Mouse (Mus musculus) stomach, postnatal 0 days (tissue): ENCODE data around the gene Slc16a10. TPM values are rescaled to one million over a fixed set of nuclear protein-coding genes. Genes with fewer than 3 reads are reported as not detected.

ENCODE experiments used
- ATAC-seq: fragments of 200-750 bp; cut with Nextera tagmentation; 2 replicates; pipeline ENCODE4 v1.8.0; 2017; ENCODE audit not compliant: low FRiP score, low TSS enrichment
- DNase-seq: peaks from one replicate; pipeline ENCODE4 v3.0.0-alpha.2; 2016; ENCODE audit warnings: low spot score
- H3K27ac ChIP-seq: fragments of 300-500 bp; sonication (generic); replicated peaks from 2 replicates; pipeline ENCODE4 v1.5.1; 2014; ENCODE audit warnings: mild to moderate bottlenecking, control low read depth
- H3K27me3 ChIP-seq: fragments of 300-500 bp; sonication (generic); 2 replicates; pipeline ENCODE4 v1.6.1; 2014; ENCODE audit warnings: low read length; ENCODE audit not compliant: control insufficient read depth, insufficient read depth
- H3K36me3 ChIP-seq: fragments of 300-500 bp; sonication (generic); 2 replicates; pipeline ENCODE4 v1.6.1; 2014; ENCODE audit warnings: low read length, mixed read lengths; ENCODE audit not compliant: control insufficient read depth, insufficient read depth
- H3K4me1 ChIP-seq: fragments of 300-500 bp; sonication (generic); replicated peaks from 2 replicates; pipeline ENCODE4 v1.6.1; 2014; ENCODE audit warnings: antibody characterized with exemption; ENCODE audit not compliant: control insufficient read depth, insufficient read depth
- H3K4me2 ChIP-seq: fragments of 300-500 bp; sonication (generic); replicated peaks from 2 replicates; pipeline ENCODE4 v1.6.1; 2014; ENCODE audit warnings: low read depth, mild to moderate bottlenecking, control low read depth, moderate library complexity
- H3K4me3 ChIP-seq: fragments of 300-500 bp; sonication (generic); 2 replicates; pipeline ENCODE4 v1.5.1; 2014; ENCODE audit warnings: low read depth, low read length, control low read depth
- H3K9ac ChIP-seq: fragments of 300-500 bp; sonication (generic); 2 replicates; pipeline ENCODE4 v1.6.1; 2014; ENCODE audit warnings: mild to moderate bottlenecking, low read length, control low read depth, mixed read lengths
- H3K9me3 ChIP-seq: fragments of 300-500 bp; sonication (generic); 2 replicates; pipeline ENCODE4 v1.6.1; 2016; ENCODE audit warnings: low read length; ENCODE audit not compliant: control insufficient read depth
- CTCF ChIP-seq: IDR thresholded peaks from 2 replicates; pipeline ENCODE4 v1.5.1; 2016; ENCODE audit warnings: antibody characterized with exemption, low read depth, mild to moderate bottlenecking, moderate library complexity
- EP300 ChIP-seq: optimal IDR thresholded peaks from 2 replicates; pipeline ENCODE3; 2016; ENCODE audit warnings: antibody characterized with exemption
- WGBS: fragments of 180-500 bp; shearing (Covaris S2); extraction: QIAGEN DNeasy Blood & Tissue Kit; methylation state at CpG from one replicate; pipeline ENCODE4 v1.1.7; 2014; 5-methylcytosine and 5-hydroxymethylcytosine counted together
- polyA plus RNA-seq: library from polyadenylated mRNA; unstranded; fragments of >200 nt; fragmentation: Nextera tagmentation; extraction: Ambion mirVana; gene quantifications from 2 replicates; pipeline ENCODE4 v1.2.1, GENCODE M21; 2015

The Slc16a10 gene
- polyA plus RNA-seq, 1 experiment from 2014 or later, result 2.6 TPM

DNA sequence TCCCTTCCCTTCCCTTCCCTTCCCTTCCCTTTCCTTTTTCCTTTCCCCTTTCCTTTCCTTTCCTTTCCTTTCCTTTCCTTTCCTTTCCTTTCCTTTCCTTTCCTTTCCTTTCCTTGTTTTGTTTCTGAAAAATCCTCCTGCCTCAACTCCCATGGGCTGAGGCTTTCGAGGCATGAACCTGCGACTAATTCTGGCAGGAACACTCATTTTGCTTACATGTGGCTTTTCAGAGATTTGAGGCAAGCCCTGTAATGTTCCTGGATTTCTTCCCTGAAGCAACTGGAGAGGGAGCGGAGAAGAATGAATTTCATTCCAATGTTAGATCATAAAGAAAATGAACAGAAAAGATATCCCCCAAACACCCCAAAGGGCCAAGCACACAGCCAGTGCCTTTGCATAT is 39.9 kb downstream of the Slc16a10 start:
- H3K9ac ChIP-seq, result no peak overlapping the region
- H3K27me3 ChIP-seq, result no peaks in the 10 kb centered on the region
- H3K4me3 ChIP-seq, result no peak overlapping the region
- H3K36me3 ChIP-seq, result no peaks in the 10 kb centered on the region
- no peaks in the 10 kb centered on the region for H3K9me3 ChIP-seq
- H3K4me1 ChIP-seq, result no peaks in the 10 kb centered on the region
- no peak overlapping the region for H3K27ac ChIP-seq
- H3K4me2 ChIP-seq, result no peak overlapping the region
- TF ChIP-seq EP300 (no peak), CTCF (no peak)
- 45% methylated on average over 3 of the region's 3 CpGs for WGBS
- DNase-seq (no peak), ATAC-seq (no peak)

DNA sequence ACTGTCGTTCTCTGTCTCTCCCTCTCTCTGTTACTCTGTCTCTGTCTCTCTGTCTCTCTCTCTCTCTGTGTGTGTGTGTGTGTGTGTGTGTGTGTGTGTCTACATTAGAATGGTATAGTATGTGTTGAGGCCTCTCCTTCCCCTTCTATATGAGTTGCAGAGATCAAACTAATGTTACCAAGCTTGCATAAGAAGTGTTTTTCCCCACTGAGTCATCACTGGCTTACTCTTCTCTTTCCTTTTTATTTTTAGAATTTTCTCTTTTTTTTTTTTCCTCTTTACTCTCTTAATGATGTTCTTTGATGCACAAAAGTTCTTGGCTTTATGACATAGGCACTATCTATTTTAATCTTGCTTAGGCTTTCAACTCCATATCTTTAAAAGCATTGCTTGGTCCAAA is 43.6 kb downstream of the Slc16a10 start:
- TF ChIP-seq EP300 (no peak), CTCF (no peak)
- Histone ChIP-seq H3K27ac (no peak overlapping the region), H3K36me3 (no peaks in the 10 kb centered on the region), H3K9ac (no peak overlapping the region), H3K27me3 (no peaks in the 10 kb centered on the region), H3K4me1 (no peaks in the 10 kb centered on the region), H3K4me2 (no peak overlapping the region), H3K9me3 (no peaks in the 10 kb centered on the region), H3K4me3 (no peak overlapping the region)
- ATAC-seq (no peak), DNase-seq (no peak)
- WGBS, result 85% methylated on average over 1 of the region's 1 CpGs

DNA sequence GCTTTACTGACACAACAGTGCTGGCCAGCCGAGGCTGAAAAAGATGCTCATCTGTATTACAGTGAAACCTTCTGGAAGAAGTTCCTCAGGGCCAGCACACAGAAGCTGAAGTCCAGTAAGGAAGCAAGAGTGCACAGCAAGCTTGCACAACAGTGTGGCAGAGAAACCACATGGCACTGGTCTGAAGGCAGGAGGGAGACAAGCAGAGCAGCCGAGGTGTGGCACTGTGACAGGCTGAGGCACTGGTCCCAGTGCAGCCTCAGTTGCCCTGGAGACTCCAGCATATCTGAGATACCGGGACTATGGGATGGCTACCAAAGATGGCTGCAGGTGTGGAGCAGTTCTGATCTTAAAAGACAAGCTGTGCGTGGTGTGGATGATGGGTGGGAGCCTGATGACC is 44.5 kb downstream of the Slc16a10 start:
- ATAC-seq, result no peak
- TF ChIP-seq CTCF (no peak), EP300 (no peak)

DNA sequence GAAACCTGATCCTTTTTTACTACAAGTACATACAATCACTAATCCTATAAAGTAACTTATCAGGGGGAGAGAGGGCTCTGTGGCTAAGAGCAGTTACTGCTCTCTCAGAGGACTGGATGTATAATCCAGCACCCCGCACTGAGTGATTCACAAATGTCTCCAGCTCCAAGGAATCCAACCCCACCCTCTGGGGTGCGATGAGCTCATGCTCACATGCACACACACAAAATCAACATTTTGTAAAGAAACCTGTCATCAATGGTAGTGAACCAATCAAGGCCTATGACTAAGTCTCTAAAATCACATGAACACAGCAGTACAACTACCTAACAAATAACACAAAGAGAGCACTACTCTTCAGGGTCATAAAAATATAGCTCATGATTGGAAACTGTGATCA is 47.3 kb downstream of the Slc16a10 start:
- H3K27ac ChIP-seq, result no peak overlapping the region
- TF ChIP-seq EP300 (no peak), CTCF (no peak)

More for the DNA sequence above, 44.5 kb downstream of the Slc16a10 start:
- Histone ChIP-seq H3K4me2 (no peak overlapping the region), H3K27ac (no peak overlapping the region), H3K9me3 (no peaks in the 10 kb centered on the region), H3K9ac (no peak overlapping the region), H3K4me3 (no peak overlapping the region), H3K4me1 (no peaks in the 10 kb centered on the region), H3K27me3 (no peaks in the 10 kb centered on the region), H3K36me3 (no peaks in the 10 kb centered on the region)
- 67% methylated on average over 4 of the region's 4 CpGs for WGBS
- DNase-seq, result no peak

DNA sequence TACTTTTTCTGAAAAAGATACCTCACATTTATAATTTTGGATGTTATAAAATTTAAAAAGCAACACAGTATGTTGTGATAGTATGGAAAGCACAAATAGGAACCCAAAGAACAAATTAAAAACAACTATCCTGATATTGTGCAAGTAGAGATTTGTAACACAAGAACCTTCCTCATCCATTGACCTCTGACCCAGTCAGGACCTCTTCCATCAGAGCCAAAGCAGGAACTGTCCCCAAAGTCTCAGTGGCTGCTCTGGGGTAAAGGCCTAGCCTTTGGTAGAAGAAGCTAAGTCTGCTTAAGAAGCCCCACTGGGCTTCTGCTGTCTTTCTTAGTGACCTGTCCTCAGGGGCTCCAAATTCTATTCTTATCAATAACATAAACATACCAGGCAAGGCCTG is 48.5 kb downstream of the Slc16a10 start:
- no peak overlapping the region for H3K4me2 ChIP-seq
- H3K9me3 ChIP-seq, result no peaks in the 10 kb centered on the region
- TF ChIP-seq EP300, result no peak
- no peak for TF ChIP-seq CTCF
- H3K27me3 ChIP-seq, result no peaks in the 10 kb centered on the region
- no peaks in the 10 kb centered on the region for H3K4me1 ChIP-seq
- DNase-seq, result no peak
- H3K4me3 ChIP-seq, result no peak overlapping the region
- no peak overlapping the region for H3K9ac ChIP-seq
- H3K36me3 ChIP-seq, result no peaks in the 10 kb centered on the region
- H3K27ac ChIP-seq, result no peak overlapping the region
- no peak for ATAC-seq

More for the DNA sequence above, 47.3 kb downstream of the Slc16a10 start:
- H3K4me2 ChIP-seq, result no peak overlapping the region
- H3K9me3 ChIP-seq, result no peaks in the 10 kb centered on the region
- WGBS, result 45% methylated on average over 2 of the region's 2 CpGs
- no peaks in the 10 kb centered on the region for H3K27me3 ChIP-seq
- no peak overlapping the region for H3K4me3 ChIP-seq
- ATAC-seq (peak; percentile 76; the same call in 1 of the 2 replicates), DNase-seq (no peak)
- no peaks in the 10 kb centered on the region for H3K4me1 ChIP-seq
- H3K9ac ChIP-seq, result no peak overlapping the region
- H3K36me3 ChIP-seq, result no peaks in the 10 kb centered on the region

DNA sequence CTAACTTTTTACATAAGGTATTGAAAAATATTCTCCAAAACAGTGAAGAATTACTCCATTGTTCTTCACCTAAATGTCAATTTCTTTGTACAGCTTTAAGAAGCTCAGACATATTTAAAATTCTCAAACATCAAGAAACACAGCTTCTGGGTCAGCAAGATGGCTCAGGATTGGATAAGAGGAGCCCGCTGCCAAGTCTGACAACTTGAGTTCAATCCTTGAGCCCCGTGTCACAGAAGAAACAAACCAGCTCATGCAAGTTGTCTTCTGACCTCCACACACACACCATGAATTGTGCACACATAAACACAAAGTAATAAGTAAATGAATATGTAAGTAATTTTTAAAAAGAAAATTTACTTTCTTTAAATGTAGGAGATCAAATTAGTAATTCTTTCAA is 50.6 kb downstream of the Slc16a10 start:
- DNase-seq (no peak), ATAC-seq (no peak)
- Histone ChIP-seq H3K4me1 (no peaks in the 10 kb centered on the region), H3K4me3 (no peak overlapping the region), H3K4me2 (no peak overlapping the region), H3K9me3 (no peaks in the 10 kb centered on the region), H3K27ac (no peak overlapping the region), H3K27me3 (no peaks in the 10 kb centered on the region), H3K9ac (no peak overlapping the region), H3K36me3 (no peaks in the 10 kb centered on the region)
- WGBS, result 51% methylated on average over 2 of the region's 2 CpGs
- TF ChIP-seq EP300 (no peak), CTCF (no peak)
